Mouse (Mus musculus) cerebellum, postnatal 25 days (tissue): ENCODE data around the gene Mkln1.
"Not testable (repeated sequence)": the region's sequence is repeated elsewhere in the genome, so short reads cannot be mapped to it uniquely, and the experiment has no call there.

Source experiments
- DNase-seq, 2 experiments: peaks; one replicate each; pipeline ENCODE4 v3.0.0; 2021; ENCODE audit warnings: mixed read lengths in 2 of 2

Mkln1 gene

GRCm38 (mm10) chr6:31560138-31560959, 161.8 kb downstream of the Mkln1 start:
- DNase-seq, result no peak

GRCm38 (mm10) chr6:31561948-31562347, 163.4 kb downstream of the Mkln1 start:
- DNase-seq, result not testable (repeated sequence)

- no peak for DNase-seq
Observed at GRCm38 (mm10) chr6:31562371-31563080, 164.0 kb downstream of the Mkln1 start.

- peak; percentile 45 to 68 for DNase-seq
Observed at GRCm38 (mm10) chr6:31563235-31564181, 165.0 kb downstream of the Mkln1 start, which contains the start of gene Podxl. Gene Podxl, minus strand, starts transcription at chr6:31563981.

DNA sequence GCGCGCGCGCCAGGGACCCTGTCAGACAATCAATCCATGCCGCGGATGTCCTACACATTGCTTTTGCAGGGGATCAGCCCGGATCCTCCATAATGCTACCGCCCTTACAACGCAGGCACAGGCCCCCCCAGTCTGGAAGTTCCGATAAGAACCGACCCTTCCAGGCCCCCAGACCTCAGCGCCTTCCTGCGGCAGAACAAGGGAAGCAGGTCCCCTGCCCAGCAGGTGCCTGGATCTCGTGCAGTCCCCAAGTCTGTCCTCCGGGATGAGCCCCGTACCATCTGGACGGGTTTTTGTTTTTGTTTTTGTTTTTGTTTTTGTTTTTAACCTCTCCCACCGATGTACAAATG, 165.6 kb downstream of the Mkln1 start:
- no peak for DNase-seq

DNA sequence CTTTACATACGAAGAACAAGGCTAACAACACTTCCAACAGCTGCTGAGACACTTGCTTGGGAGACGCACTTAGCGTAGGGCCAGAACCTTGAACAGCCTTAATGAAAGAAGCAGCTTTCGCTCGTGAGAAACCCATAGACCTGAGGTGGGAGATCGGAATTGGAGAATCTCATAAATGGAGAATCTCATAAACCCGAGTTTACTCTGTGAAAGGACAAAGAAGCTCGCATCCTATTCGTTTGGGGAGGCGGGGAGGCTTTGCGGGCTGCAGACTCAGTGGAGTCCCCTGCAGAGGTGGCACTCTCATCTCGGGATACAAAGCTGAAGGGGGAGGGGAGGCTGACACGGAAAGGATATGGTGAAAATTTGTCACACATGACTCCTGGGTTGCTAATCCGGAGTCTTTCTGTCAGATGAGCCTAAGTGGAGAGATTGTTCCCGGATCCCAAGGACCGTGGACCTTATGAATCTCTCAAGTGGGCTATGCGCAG, 166.4 kb downstream of the Mkln1 start:
- no peak for DNase-seq
